Mouse (Mus musculus): ENCODE results near the gene Cuta.
"Not testable (repeated sequence)": the region's sequence is repeated elsewhere in the genome, so short reads cannot be mapped to it uniquely, and the experiment has no call there.

- TF ChIP-seq POLR2A, CTCF (IDR thresholded peaks at IDR 0.05; ENCODE audit: insufficient read depth, low read depth, low read length): not testable (repeated sequence)
Measured at GRCm38 (mm10) chr17:26917560-26917959, 21.8 kb downstream of the Cuta start.
